ENCODE assay signal across 17 mouse cellular contexts in the genomic region with DNA sequence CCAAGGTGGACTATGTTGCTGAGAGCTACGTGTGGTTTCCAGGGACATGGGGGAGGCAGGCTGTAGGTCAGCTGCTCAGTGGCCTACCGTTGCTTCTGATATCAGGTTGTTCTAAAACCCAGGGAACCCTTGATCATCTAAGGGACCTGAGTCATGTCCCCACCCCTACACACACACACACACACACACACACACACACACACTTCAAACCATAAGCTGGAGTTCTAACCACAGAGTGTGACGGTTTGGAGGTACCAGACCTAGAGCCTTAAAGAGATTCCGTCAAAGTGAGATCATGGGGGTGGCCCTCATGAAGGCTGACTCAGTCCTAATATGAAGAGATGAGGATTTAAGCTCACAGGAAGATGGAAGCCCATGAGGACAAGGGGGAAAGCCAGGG.
"Had no signal": no experiment of that assay in that cellular context is flagged by ENCODE, and none has a peak within 500 bp of the region (broad histone marks: within the 10 kb centered on the region; RNA-seq: fewer than 3 reads in every experiment).

No protein-coding gene starts in this region.

- DNase-seq: retina, postnatal 1 day; right cerebral cortex, adult 18-20 months; right cerebral cortex, postnatal 14 days; right cerebral cortex, postnatal 25 days; right cerebral cortex, postnatal 4 days; spleen, adult 18-20 months; thymus, adult 18-20 months; thymus, adult 2 months; thymus, postnatal 14 days; thymus, postnatal 25 days; thymus, postnatal 36 days; thymus, postnatal 4 days had no signal

- H3K9ac ChIP-seq: neural tube, embryonic 12.5 days; neural tube, embryonic 13.5 days; neural tube, embryonic 15.5 days; stomach, embryonic 15.5 days had no signal

- H3K4me1 ChIP-seq: neural tube, embryonic 12.5 days had no signal

- H3K36me3 ChIP-seq: neural tube, embryonic 12.5 days; neural tube, embryonic 13.5 days; neural tube, embryonic 15.5 days; stomach, embryonic 15.5 days had no signal

- H3K9me3 ChIP-seq: neural tube, embryonic 12.5 days; neural tube, embryonic 13.5 days; neural tube, embryonic 15.5 days; stomach, embryonic 15.5 days had no signal

- H3K27ac ChIP-seq: neural tube, embryonic 12.5 days; neural tube, embryonic 13.5 days; neural tube, embryonic 15.5 days; stomach, embryonic 15.5 days; stomach, postnatal 0 days had no signal

- H3K4me3 ChIP-seq: neural tube, embryonic 12.5 days; neural tube, embryonic 13.5 days; neural tube, embryonic 15.5 days; stomach, embryonic 15.5 days had no signal

- H3K4me2 ChIP-seq: neural tube, embryonic 12.5 days; neural tube, embryonic 13.5 days; neural tube, embryonic 15.5 days; stomach, embryonic 15.5 days had no signal

- H3K27me3 ChIP-seq: neural tube, embryonic 12.5 days; neural tube, embryonic 13.5 days; neural tube, embryonic 15.5 days; stomach, embryonic 15.5 days had no signal
